8 mouse cellular contexts compared by ENCODE assay signal in genomic region chr19:47919966-47920375, GRCm38 (mm10). TPM values are rescaled to one million over a fixed set of nuclear protein-coding genes. Genes with fewer than 3 reads are reported as not detected.
DNase-seq lines count a peak whose midpoint lies in the region; ATAC-seq lines count a peak whose summit lies in the region.

No protein-coding gene starts in this region.

- peak overlapping the region; percentile 80; the same call in 1 of the 2 replicates for H3K9ac ChIP-seq in kidney, embryonic 14.5 days (ENCODE audit: low read depth, low read length)

- ATAC-seq in kidney, embryonic 14.5 days (ENCODE audit: low FRiP score, low TSS enrichment): 0 out of 2 replicates have a peak, but pooled peaks have one; percentile 0

- H3K4me3 ChIP-seq in kidney, embryonic 14.5 days (ENCODE audit: low read length): peak overlapping the region; percentile 76

- peak overlapping the region; percentile 94 for H3K27ac ChIP-seq in kidney, embryonic 14.5 days (ENCODE audit: low read depth, low read length)

- no peaks in the 10 kb centered on the region for H3K36me3 ChIP-seq in kidney, embryonic 14.5 days (ENCODE audit: control insufficient read depth, insufficient read depth, low read length)

- peak overlapping the region; percentile 75 for H3K4me2 ChIP-seq in kidney, embryonic 14.5 days (replicated peaks; ENCODE audit: low read depth, low read length)

- H3K9me3 ChIP-seq in kidney, embryonic 14.5 days (ENCODE audit: control insufficient read depth, low read length): no peaks in the 10 kb centered on the region

- DNase-seq in adrenal gland, postnatal 14 days: peak; percentile 47
- no peak for DNase-seq in adrenal gland, postnatal 36 days
- peak; percentile 64 to 82 for DNase-seq in heart, adult 9 months (ENCODE audit: low spot score in 2 of 2)
- DNase-seq in lung, postnatal 10 days: peak; percentile 82
- DNase-seq in cerebellum, postnatal 4 days (ENCODE audit: low spot score in 2 of 2): no peak
- DNase-seq in retina, postnatal 1 day: no peak
- no peak for DNase-seq in spleen, adult 18-20 months

- 4% methylated on average over 8 of the region's 8 CpGs for WGBS in kidney, embryonic 14.5 days

- no peaks in the 10 kb centered on the region for H3K27me3 ChIP-seq in kidney, embryonic 14.5 days (ENCODE audit: control insufficient read depth, insufficient read depth, low read length)

- H3K4me1 ChIP-seq in kidney, embryonic 14.5 days (ENCODE audit: control insufficient read depth, insufficient read depth, low read length): peaks cover 24% of the 10 kb centered on the region

RNA-seq across cellular contexts. Expression of gene Itprip, which starts 0.9 kb away (rescaled TPM):
- 12.9 and 14.6 TPM in 2 replicates for total RNA-seq in adrenal gland, postnatal 14 days (2021)
- total RNA-seq in adrenal gland, postnatal 36 days (2021): 10 to 100 TPM; 17.9 to 25.1 TPM
- polyA plus RNA-seq in kidney, embryonic 14.5 days (2014; fragmentation: Nextera tagmentation; extraction: Ambion mirVana): 8.3 and 14.6 TPM in 2 replicates

RNA-seq across cellular contexts. Expression of gene Cfap43, which starts 0.9 kb away (rescaled TPM):
- total RNA-seq in adrenal gland, postnatal 14 days (2021): not detected in 2 replicates
- not detected for total RNA-seq in adrenal gland, postnatal 36 days (2021)
- 0.03 and 0.14 TPM in 2 replicates for polyA plus RNA-seq in kidney, embryonic 14.5 days (2014; fragmentation: Nextera tagmentation; extraction: Ambion mirVana)

RNA-seq across cellular contexts. Expression of gene Cfap58, which starts 17.5 kb away (rescaled TPM):
- total RNA-seq in adrenal gland, postnatal 14 days (2021): not detected in 2 replicates
- under 1 TPM in 1 of 2 experiments, not detected in 1; 0.13 TPM for total RNA-seq in adrenal gland, postnatal 36 days (2021)
- 0.09 TPM in 1 of 2 replicates, not detected in the other for polyA plus RNA-seq in kidney, embryonic 14.5 days (2014; fragmentation: Nextera tagmentation; extraction: Ambion mirVana)

RNA-seq across cellular contexts. Expression of gene Gsto2, which starts 54.6 kb away (rescaled TPM):
- 3.3 and 3.5 TPM in 2 replicates for total RNA-seq in adrenal gland, postnatal 14 days (2021)
- total RNA-seq in adrenal gland, postnatal 36 days (2021): 1 to 10 TPM; 1.7 to 2.6 TPM
- 1.8 and 2.1 TPM in 2 replicates for polyA plus RNA-seq in kidney, embryonic 14.5 days (2014; fragmentation: Nextera tagmentation; extraction: Ambion mirVana)

Comparison
In these comparisons a context has a peak if more than half of its experiments do, and no peak if none do; other contexts are left out.
1. DNase-seq: peak in adrenal gland, postnatal 14 days (single experiment), heart, adult 9 months (2 of 2) and lung, postnatal 10 days (single experiment); none in adrenal gland, postnatal 36 days (0 of 2), cerebellum, postnatal 4 days (0 of 2), retina, postnatal 1 day (single experiment) and spleen, adult 18-20 months (0 of 2).